Mouse (Mus musculus) heart, postnatal 0 days (tissue): ENCODE results near the gene Itk. TPM values are rescaled to one million over a fixed set of nuclear protein-coding genes. Genes with fewer than 3 reads are reported as not detected.
A peak's percentile ranks its signal among the peaks of the same experiment; 100 is the strongest.

Source experiments
- ATAC-seq: fragments of 200-750 bp; cut with Nextera tagmentation; 2 replicates; pipeline ENCODE4 v1.8.0; 2017; ENCODE audit warnings: low read depth, moderate number of reproducible peaks, moderate library complexity; ENCODE audit not compliant: insufficient read depth
- DNase-seq: peaks from one replicate; pipeline ENCODE4 v3.0.0-alpha.2; 2016; ENCODE audit warnings: low spot score
- H3K27ac ChIP-seq: fragments of 300-500 bp; sonication (generic); 2 replicates; pipeline ENCODE4 v1.5.1; 2014; ENCODE audit warnings: low read depth, mild to moderate bottlenecking
- H3K27me3 ChIP-seq: fragments of 300-500 bp; sonication (generic); 2 replicates; pipeline ENCODE4 v1.6.1; 2014; ENCODE audit warnings: low read length, mixed read lengths; ENCODE audit not compliant: control insufficient read depth, insufficient read depth
- H3K36me3 ChIP-seq: fragments of 300-500 bp; sonication (generic); replicated peaks from 2 replicates; pipeline ENCODE4 v1.6.1; 2014; ENCODE audit warnings: low read length, mixed read lengths; ENCODE audit not compliant: control insufficient read depth, insufficient read depth
- H3K4me1 ChIP-seq: fragments of 300-500 bp; sonication (generic); 2 replicates; pipeline ENCODE4 v1.6.1; 2014; ENCODE audit warnings: antibody characterized with exemption; ENCODE audit not compliant: control insufficient read depth, insufficient read depth
- H3K4me2 ChIP-seq: fragments of 300-500 bp; sonication (generic); 2 replicates; pipeline ENCODE4 v1.6.1; 2014; ENCODE audit warnings: low read depth, mild to moderate bottlenecking, low read length, moderate library complexity
- H3K4me3 ChIP-seq: fragments of 300-500 bp; sonication (generic); 2 replicates; pipeline ENCODE4 v1.5.1; 2014; ENCODE audit warnings: low read depth, low read length
- H3K9ac ChIP-seq: fragments of 300-500 bp; sonication (generic); replicated peaks from 2 replicates; pipeline ENCODE4 v1.6.1; 2014; ENCODE audit warnings: low read depth, low read length, mixed read lengths
- H3K9me3 ChIP-seq: fragments of 300-500 bp; sonication (generic); replicated peaks from 2 replicates; pipeline ENCODE4 v1.6.1; 2016; ENCODE audit warnings: low read length; ENCODE audit not compliant: control insufficient read depth
- CTCF ChIP-seq: IDR thresholded peaks from 2 replicates; pipeline ENCODE4 v1.5.1; 2016; ENCODE audit warnings: antibody characterized with exemption, control low read depth, low read depth
- EP300 ChIP-seq: IDR thresholded peaks from 2 replicates; pipeline ENCODE4 v1.6.1; 2016; ENCODE audit warnings: antibody characterized with exemption, low read depth
- WGBS: fragments of 180-500 bp; shearing (Covaris S2); extraction: QIAGEN DNeasy Blood & Tissue Kit; methylation state at CpG from one replicate; pipeline ENCODE4 v1.1.7; 2014; 5-methylcytosine and 5-hydroxymethylcytosine counted together
- polyA plus RNA-seq: library from polyadenylated mRNA; unstranded; fragments of >200 nt; fragmentation: Nextera tagmentation; extraction: Ambion mirVana; gene quantifications from 2 replicates; pipeline ENCODE4 v1.2.1, GENCODE M21; 2015
- total RNA-seq: library from RNA; depleted of rRNA; stranded (reverse); fragments of >200 nt; gene quantifications from 2 replicates; pipeline ENCODE4 v1.2.3, GENCODE M21; 2014; ENCODE audit warnings: low replicate concordance

The Itk gene
- total and polyA plus RNA-seq, 2 experiments from 2014 or later: not detected

DNA sequence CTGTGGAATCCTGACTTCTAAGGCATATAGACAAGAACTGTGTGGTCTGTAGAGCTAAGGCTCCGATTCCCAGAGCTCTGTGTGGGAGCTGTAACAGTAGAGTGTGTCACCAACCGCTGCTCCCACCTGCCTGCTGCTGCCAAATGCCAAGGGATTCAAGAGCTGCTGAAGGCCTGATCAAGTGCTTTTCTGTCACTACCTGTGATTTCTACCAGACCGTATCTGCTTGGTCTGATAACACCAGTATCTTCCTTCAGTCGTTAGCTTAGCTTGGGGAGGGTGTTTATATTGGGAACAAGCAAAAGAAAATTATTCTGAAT is 7.5 kb upstream of the Itk start:
- Histone ChIP-seq H3K4me1 (no peaks in the 10 kb centered on the region; the same call in 1 of the 2 replicates), H3K27me3 (no peaks in the 10 kb centered on the region), H3K36me3 (no peaks in the 10 kb centered on the region), H3K4me2 (no peak overlapping the region), H3K9me3 (no peaks in the 10 kb centered on the region), H3K9ac (no peak overlapping the region), H3K27ac (no peak overlapping the region), H3K4me3 (no peak overlapping the region)
- ATAC-seq (no peak), DNase-seq (no peak)
- no peak for TF ChIP-seq EP300
- TF ChIP-seq CTCF: no peak
- 43% methylated on average over 4 of the region's 4 CpGs for WGBS

DNA sequence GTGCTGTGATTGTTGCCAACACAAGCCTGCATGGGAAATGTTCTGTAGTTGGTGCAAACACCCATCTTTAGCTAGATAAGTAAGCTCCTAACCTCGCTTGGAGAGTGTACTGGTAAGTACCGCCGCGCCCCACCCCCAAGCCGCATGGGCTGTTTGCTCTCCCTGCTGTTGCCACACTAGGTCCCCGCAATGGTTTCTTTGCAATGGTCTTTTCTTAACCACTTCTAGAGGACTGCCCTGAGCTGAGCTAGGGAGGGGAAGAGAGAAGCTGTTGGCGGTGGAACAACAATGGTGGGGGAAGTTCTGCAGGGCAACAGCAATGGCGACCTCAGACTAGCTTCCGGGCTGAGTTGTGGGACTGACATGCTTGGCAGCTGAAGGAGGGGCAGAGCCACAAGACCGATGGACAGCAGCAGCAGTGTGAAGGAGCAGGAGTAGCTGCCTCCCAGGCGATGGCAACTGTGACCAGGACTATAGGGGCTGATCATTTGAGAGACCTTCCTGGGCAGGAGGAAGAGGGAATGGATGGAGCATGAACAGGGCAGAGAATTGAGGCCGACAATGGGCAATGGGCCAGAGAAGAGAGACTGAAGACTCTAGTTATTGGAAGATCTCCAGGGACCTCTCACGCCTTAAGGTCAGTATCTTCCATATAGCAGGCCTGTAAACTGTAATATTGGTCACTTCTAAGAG is 7.0 kb upstream of the Itk start, which contains the start of gene Fam71b:
Fam71b (plus strand) TSS at position 393 of the 693 bp plus-strand sequence.
- Histone ChIP-seq H3K9ac (no peak within 1 kb of the TSS), H3K27me3 (no peaks in the 10 kb centered on the region), H3K4me3 (no peak within 1 kb of the TSS), H3K36me3 (no peaks in the 10 kb centered on the region), H3K9me3 (no peaks in the 10 kb centered on the region), H3K4me2 (no peak within 1 kb of the TSS), H3K4me1 (no peaks in the 10 kb centered on the region; the same call in 1 of the 2 replicates), H3K27ac (peak within 1 kb of the TSS; percentile 48; the same call in 1 of the 2 replicates)
- no peak for TF ChIP-seq EP300
- TF ChIP-seq CTCF: no peak
- no peak for DNase-seq
- WGBS: 65% methylated on average over 13 of the region's 13 CpGs
- ATAC-seq: no peak

DNA sequence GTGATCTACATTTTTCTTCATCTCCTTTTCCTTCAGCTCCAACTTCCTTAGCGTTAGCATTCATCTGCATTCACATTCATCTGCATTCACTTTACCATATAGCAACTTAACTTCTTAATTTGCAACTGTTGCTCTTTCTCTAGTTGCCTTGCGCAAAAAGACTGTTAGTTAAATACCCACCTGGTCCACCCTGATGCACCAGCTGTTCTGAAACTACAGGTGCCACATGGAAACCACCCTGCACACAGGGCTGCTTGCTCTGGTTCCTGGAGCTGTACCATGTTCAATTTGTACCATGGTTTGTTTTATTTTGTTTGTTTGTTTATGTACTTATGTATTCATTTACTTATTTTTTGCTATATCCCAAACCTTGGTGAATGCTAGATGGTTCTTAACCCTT is 6.4 kb upstream of the Itk start:
- H3K4me2 ChIP-seq: no peak overlapping the region
- no peaks in the 10 kb centered on the region for H3K27me3 ChIP-seq
- no peak for ATAC-seq
- H3K36me3 ChIP-seq: no peaks in the 10 kb centered on the region
- H3K9ac ChIP-seq: no peak overlapping the region
- no peaks in the 10 kb centered on the region; the same call in 1 of the 2 replicates for H3K4me1 ChIP-seq
- H3K9me3 ChIP-seq: no peaks in the 10 kb centered on the region
- TF ChIP-seq CTCF (no peak), EP300 (no peak)
- H3K27ac ChIP-seq: peak overlapping the region; percentile 48; the same call in 1 of the 2 replicates
- 79% methylated on average over 2 of the region's 2 CpGs for WGBS
- DNase-seq: no peak
- H3K4me3 ChIP-seq: no peak overlapping the region

DNA sequence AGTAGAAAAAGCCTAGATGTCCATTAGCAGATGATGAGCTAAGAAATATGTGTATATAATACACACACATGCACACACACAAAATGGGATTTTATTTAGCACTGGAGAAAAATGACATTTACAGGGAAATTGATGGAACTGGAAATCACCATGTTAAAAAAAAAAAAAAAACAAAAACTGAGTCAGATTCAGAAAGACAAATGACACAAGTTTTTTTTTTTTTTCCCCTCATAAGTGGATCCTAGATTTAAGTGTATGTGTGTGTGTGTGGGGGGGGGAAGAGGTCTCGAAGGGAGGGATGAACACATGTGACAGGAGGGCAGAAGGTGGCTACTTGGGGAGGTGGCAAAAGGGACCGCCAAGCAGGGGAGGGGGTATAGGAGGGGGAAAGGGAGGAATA is 5.8 kb upstream of the Itk start:
- Histone ChIP-seq H3K27me3 (no peaks in the 10 kb centered on the region), H3K9me3 (no peaks in the 10 kb centered on the region), H3K4me2 (no peak overlapping the region), H3K4me3 (no peak overlapping the region), H3K27ac (no peak overlapping the region), H3K36me3 (no peaks in the 10 kb centered on the region), H3K9ac (no peak overlapping the region), H3K4me1 (no peaks in the 10 kb centered on the region; the same call in 1 of the 2 replicates)
- no peak for TF ChIP-seq EP300
- DNase-seq (no peak), ATAC-seq (no peak)
- 77% methylated on average over 2 of the region's 2 CpGs for WGBS

DNA sequence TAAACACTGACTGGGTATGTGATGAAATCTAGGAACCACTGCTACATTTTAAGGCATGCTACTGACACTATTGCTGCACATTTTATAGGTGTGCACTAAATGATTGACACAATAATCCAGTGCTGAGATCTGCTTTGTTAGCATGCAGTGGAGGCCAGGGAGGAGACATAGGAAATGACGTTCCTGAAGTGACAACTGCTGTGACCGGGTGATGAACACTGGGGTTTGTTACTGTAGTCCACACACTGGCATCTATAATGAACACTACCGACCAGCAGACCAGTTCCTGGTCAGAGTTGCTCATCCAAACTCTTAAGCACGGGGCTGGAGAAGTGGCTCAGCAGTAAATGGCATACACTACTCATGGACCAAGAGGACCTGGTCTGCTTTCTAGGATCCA is 4.1 kb upstream of the Itk start:
- DNase-seq: no peak
- Histone ChIP-seq H3K27ac (no peak overlapping the region), H3K4me1 (no peaks in the 10 kb centered on the region; the same call in 1 of the 2 replicates), H3K9me3 (no peaks in the 10 kb centered on the region), H3K36me3 (no peaks in the 10 kb centered on the region), H3K27me3 (no peaks in the 10 kb centered on the region), H3K4me2 (no peak overlapping the region), H3K9ac (no peak overlapping the region), H3K4me3 (no peak overlapping the region)
- 68% methylated on average over 4 of the region's 4 CpGs for WGBS
- no peak for ATAC-seq
- no peak for TF ChIP-seq EP300
- no peak for TF ChIP-seq CTCF

DNA sequence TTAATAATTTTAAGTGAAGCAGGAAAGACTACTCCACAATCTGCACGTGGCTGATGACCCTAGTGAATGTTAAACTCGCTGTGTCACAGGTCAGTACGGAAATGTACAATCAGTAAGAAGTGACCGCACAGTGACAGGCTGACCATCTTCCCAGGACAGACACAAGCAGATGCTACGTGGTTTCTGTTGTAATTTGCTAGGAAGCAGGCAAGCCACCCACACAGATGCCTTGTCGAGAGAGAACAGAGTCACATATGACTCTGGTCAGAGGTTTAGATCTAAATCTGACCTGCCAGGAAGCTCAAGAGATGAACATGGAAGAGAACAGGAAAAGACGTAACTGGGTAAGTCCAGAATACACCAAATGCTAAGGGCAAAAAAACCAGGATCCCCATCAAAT is 3.6 kb upstream of the Itk start:
- Histone ChIP-seq H3K27me3 (no peaks in the 10 kb centered on the region), H3K4me2 (no peak overlapping the region), H3K4me1 (no peaks in the 10 kb centered on the region; the same call in 1 of the 2 replicates), H3K4me3 (no peak overlapping the region), H3K9ac (no peak overlapping the region), H3K9me3 (no peaks in the 10 kb centered on the region), H3K36me3 (no peaks in the 10 kb centered on the region), H3K27ac (no peak overlapping the region)
- TF ChIP-seq CTCF (no peak), EP300 (no peak)
- ATAC-seq (no peak), DNase-seq (no peak)
- WGBS: 82% methylated on average over 7 of the region's 7 CpGs
